Mouse (Mus musculus): Measurements from ENCODE around the gene Nlrp9b. TPM values are rescaled to one million over a fixed set of nuclear protein-coding genes. Genes with fewer than 3 reads are reported as not detected.
"Not testable (repeated sequence)": the region's sequence is repeated elsewhere in the genome, so short reads cannot be mapped to it uniquely, and the experiment has no call there.

The Nlrp9b gene
- 0.21 and 0.33 TPM in 2 replicates for polyA plus RNA-seq (2015; fragmentation: Nextera tagmentation; extraction: Ambion mirVana)

- H3K27me3 ChIP-seq (replicated peaks); H3K4me2 ChIP-seq (replicated peaks); H3K9me3 ChIP-seq; H3K27ac ChIP-seq; ATAC-seq; H3K4me3 ChIP-seq (replicated peaks); H3K9ac ChIP-seq; H3K36me3 ChIP-seq; H3K4me1 ChIP-seq (replicated peaks): not testable (repeated sequence)
- WGBS: 55% methylated on average over 8 of the region's 8 CpGs
Measured at GRCm38 (mm10) chr7:19991165-19991564, at the start of gene Nlrp9b. Gene Nlrp9b, plus strand, starts transcription at chr7:19991465.

- Histone ChIP-seq H3K27me3 (replicated peaks) (no peaks in the 10 kb centered on the region), H3K9ac (no peak overlapping the region), H3K36me3 (no peaks in the 10 kb centered on the region), H3K4me1 (replicated peaks) (0 out of 2 replicates have a peak, but pooled peaks cover 2% of the 10 kb centered on the region), H3K4me2 (replicated peaks) (no peak overlapping the region), H3K27ac (no peak overlapping the region), H3K4me3 (replicated peaks) (no peak overlapping the region), H3K9me3 (no peaks in the 10 kb centered on the region)
- ATAC-seq: no peak
- 91% methylated on average over 8 of the region's 8 CpGs for WGBS
Measured at GRCm38 (mm10) chr7:19944709-19945108, 46.6 kb upstream of the Nlrp9b start.

- Histone ChIP-seq H3K27ac (no peak overlapping the region), H3K4me1 (replicated peaks) (no peaks in the 10 kb centered on the region), H3K9ac (no peak overlapping the region), H3K27me3 (replicated peaks) (no peaks in the 10 kb centered on the region), H3K9me3 (no peaks in the 10 kb centered on the region), H3K4me3 (replicated peaks) (no peak overlapping the region), H3K4me2 (replicated peaks) (no peak overlapping the region), H3K36me3 (no peaks in the 10 kb centered on the region)
- WGBS: 91% methylated on average over 5 of the region's 5 CpGs
- no peak for ATAC-seq
Measured at GRCm38 (mm10) chr7:19945201-19945600, 46.1 kb upstream of the Nlrp9b start.

- Histone ChIP-seq H3K36me3 (no peaks in the 10 kb centered on the region), H3K4me1 (replicated peaks) (0 out of 2 replicates have a peak, but pooled peaks cover 3% of the 10 kb centered on the region), H3K9me3 (no peaks in the 10 kb centered on the region), H3K27ac (no peak overlapping the region), H3K9ac (no peak overlapping the region), H3K4me3 (replicated peaks) (no peak overlapping the region), H3K4me2 (replicated peaks) (no peak overlapping the region), H3K27me3 (replicated peaks) (no peaks in the 10 kb centered on the region)
- 63% methylated on average over 13 of the region's 13 CpGs for WGBS
- peak; percentile 64 for ATAC-seq
Measured at GRCm38 (mm10) chr7:19945821-19946515, 45.3 kb upstream of the Nlrp9b start.

DNA sequence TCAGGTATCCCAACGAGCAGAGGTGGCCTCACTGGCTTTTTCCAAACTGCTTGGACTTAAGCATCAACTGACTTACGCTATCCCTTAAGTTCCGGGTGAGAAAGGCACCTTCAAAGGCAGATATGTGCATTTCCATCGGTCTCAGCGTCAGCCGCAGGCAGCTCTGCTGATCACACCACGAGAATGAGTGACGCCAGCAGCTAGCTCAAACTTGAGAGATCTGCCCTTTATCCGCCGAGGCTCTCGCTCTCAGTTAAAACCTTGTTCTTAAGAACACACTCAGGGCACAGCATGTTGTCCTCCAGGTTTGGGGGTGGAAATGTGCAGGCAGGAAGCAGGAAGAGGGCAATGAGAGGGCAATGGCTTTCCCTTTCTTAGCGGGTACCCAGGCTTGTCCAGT, 42.3 kb upstream of the Nlrp9b start:
- no peak overlapping the region for H3K4me2 ChIP-seq (replicated peaks)
- H3K4me3 ChIP-seq (replicated peaks): no peak overlapping the region
- no peak for ATAC-seq

DNA sequence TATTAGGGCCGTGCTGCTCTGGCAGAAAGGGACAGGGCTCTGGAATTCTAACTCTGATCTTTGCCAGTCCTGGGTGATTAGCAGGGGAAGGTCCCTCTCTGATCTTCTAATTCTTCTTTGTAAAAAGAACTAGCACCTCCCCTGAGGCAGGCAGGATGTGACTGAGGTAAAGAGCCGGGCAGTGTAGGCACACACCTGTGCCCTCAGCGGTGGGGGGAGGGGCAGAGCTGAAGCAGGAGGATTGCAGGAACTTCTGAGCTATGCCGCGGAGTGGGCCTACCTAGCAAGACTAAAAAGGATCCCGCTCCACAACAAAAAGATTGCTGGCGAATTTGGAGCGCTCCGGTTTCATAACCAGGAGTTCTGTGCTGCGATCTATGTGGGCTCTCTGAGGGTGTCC, 41.3 kb upstream of the Nlrp9b start:
- H3K36me3 ChIP-seq: no peaks in the 10 kb centered on the region
- H3K27me3 ChIP-seq (replicated peaks): no peaks in the 10 kb centered on the region
- no peak overlapping the region for H3K9ac ChIP-seq
- 48% methylated on average over 10 of the region's 10 CpGs for WGBS
- H3K4me2 ChIP-seq (replicated peaks): 0 out of 2 replicates have a peak overlapping the region, but pooled peaks have one; percentile 30
- no peak overlapping the region for H3K27ac ChIP-seq
- H3K4me3 ChIP-seq (replicated peaks): no peak overlapping the region
- peaks cover 15% of the 10 kb centered on the region; the same call in 1 of the 2 replicates for H3K4me1 ChIP-seq (replicated peaks)
- H3K9me3 ChIP-seq: no peaks in the 10 kb centered on the region
- peak; percentile 32; the same call in 1 of the 2 replicates for ATAC-seq

More for the DNA sequence above, 42.3 kb upstream of the Nlrp9b start:
- no peaks in the 10 kb centered on the region for H3K9me3 ChIP-seq
- WGBS: 80% methylated on average over 12 of the region's 12 CpGs
- H3K27ac ChIP-seq: no peak overlapping the region
- no peak overlapping the region for H3K9ac ChIP-seq
- H3K36me3 ChIP-seq: no peaks in the 10 kb centered on the region
- H3K27me3 ChIP-seq (replicated peaks): no peaks in the 10 kb centered on the region
- H3K4me1 ChIP-seq (replicated peaks): peaks cover 15% of the 10 kb centered on the region; the same call in 1 of the 2 replicates

- Histone ChIP-seq H3K4me3 (replicated peaks) (no peak within 1 kb of the TSS), H3K27me3 (replicated peaks) (no peaks in the 10 kb centered on the region), H3K36me3 (no peaks in the 10 kb centered on the region), H3K4me2 (replicated peaks) (peak within 1 kb of the TSS; percentile 30; the same call in 1 of the 2 replicates), H3K4me1 (replicated peaks) (peaks cover 15% of the 10 kb centered on the region; the same call in 1 of the 2 replicates), H3K9ac (no peak within 1 kb of the TSS), H3K9me3 (no peaks in the 10 kb centered on the region), H3K27ac (no peak within 1 kb of the TSS)
- peak; percentile 69 for ATAC-seq
- WGBS: 35% methylated on average over 9 of the region's 9 CpGs
Measured at GRCm38 (mm10) chr7:19950589-19950988, 40.7 kb upstream of the Nlrp9b start, which contains the start of gene Igsf23. Gene Igsf23, minus strand, starts transcription at chr7:19950756.

DNA sequence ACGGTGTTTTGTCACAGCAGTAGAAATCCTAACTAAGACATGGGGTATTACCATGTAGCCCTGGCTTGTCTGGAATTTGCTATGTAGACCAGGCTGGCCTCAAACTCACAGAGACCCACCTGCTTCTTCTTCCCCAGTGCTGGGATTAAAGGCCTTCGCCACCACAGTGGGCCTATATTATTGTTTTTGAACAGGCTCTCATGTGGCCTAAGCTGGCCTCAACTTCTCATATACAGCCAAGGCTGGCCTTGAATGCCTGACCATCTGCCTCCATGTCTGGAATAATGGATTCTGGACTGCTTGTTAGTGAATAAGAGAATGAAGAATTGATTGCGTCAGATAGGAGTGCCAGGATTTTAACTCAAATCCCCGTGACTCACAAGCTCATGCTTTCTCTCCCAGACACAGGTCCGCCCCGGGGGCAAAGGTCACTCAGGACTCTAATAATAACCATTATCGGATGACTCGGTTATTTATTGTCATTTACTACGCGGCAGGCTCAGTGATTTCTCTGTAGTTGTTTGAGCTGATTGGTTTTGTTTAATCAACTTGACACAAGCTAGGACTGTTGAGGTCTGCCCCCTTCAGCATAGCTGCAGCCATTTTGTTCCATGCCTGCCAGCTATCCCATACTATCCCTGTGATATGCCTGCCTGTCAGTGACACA, 38.8 kb upstream of the Nlrp9b start:
- no peaks in the 10 kb centered on the region for H3K9me3 ChIP-seq
- H3K27me3 ChIP-seq (replicated peaks): no peaks in the 10 kb centered on the region
- peak; percentile 70 for ATAC-seq
- H3K4me3 ChIP-seq (replicated peaks): no peak overlapping the region
- WGBS: 52% methylated on average over 10 of the region's 10 CpGs
- no peak overlapping the region for H3K4me2 ChIP-seq (replicated peaks)
- H3K36me3 ChIP-seq: no peaks in the 10 kb centered on the region
- peaks cover 15% of the 10 kb centered on the region; the same call in 1 of the 2 replicates for H3K4me1 ChIP-seq (replicated peaks)
- 0 out of 2 replicates have a peak overlapping the region, but pooled peaks have one; percentile 22 for H3K27ac ChIP-seq
- H3K9ac ChIP-seq: no peak overlapping the region

GRCm38 (mm10) chr7:19953054-19953453, 38.2 kb upstream of the Nlrp9b start:
- Histone ChIP-seq H3K4me3 (replicated peaks) (no peak overlapping the region), H3K9ac (no peak overlapping the region), H3K9me3 (no peaks in the 10 kb centered on the region), H3K36me3 (no peaks in the 10 kb centered on the region), H3K27me3 (replicated peaks) (no peaks in the 10 kb centered on the region), H3K4me1 (replicated peaks) (peaks cover 15% of the 10 kb centered on the region; the same call in 1 of the 2 replicates), H3K4me2 (replicated peaks) (no peak overlapping the region), H3K27ac (no peak overlapping the region)
- 36% methylated on average over 9 of the region's 9 CpGs for WGBS
- peak; percentile 18; the same call in 1 of the 2 replicates for ATAC-seq

GRCm38 (mm10) chr7:19955861-19956260, 35.4 kb upstream of the Nlrp9b start:
- no peak for ATAC-seq
- WGBS: 61% methylated on average over 4 of the region's 4 CpGs
- Histone ChIP-seq H3K4me2 (replicated peaks) (no peak overlapping the region), H3K4me3 (replicated peaks) (no peak overlapping the region), H3K36me3 (no peaks in the 10 kb centered on the region), H3K27me3 (replicated peaks) (no peaks in the 10 kb centered on the region), H3K9me3 (no peaks in the 10 kb centered on the region), H3K4me1 (replicated peaks) (peaks cover 11% of the 10 kb centered on the region; the same call in 1 of the 2 replicates), H3K27ac (no peak overlapping the region), H3K9ac (no peak overlapping the region)

- H3K4me1 ChIP-seq (replicated peaks): peaks cover 11% of the 10 kb centered on the region; the same call in 1 of the 2 replicates
- no peaks in the 10 kb centered on the region for H3K36me3 ChIP-seq
- no peak overlapping the region for H3K9ac ChIP-seq
- no peak overlapping the region for H3K27ac ChIP-seq
- 2% methylated on average over 7 of the region's 7 CpGs for WGBS
- H3K27me3 ChIP-seq (replicated peaks): no peaks in the 10 kb centered on the region
- H3K9me3 ChIP-seq: no peaks in the 10 kb centered on the region
- no peak overlapping the region for H3K4me2 ChIP-seq (replicated peaks)
- no peak for ATAC-seq
- H3K4me3 ChIP-seq (replicated peaks): no peak overlapping the region
Measured at GRCm38 (mm10) chr7:19956341-19956781, 34.9 kb upstream of the Nlrp9b start.

- Histone ChIP-seq H3K9ac (no peak overlapping the region), H3K4me2 (replicated peaks) (no peak overlapping the region), H3K4me1 (replicated peaks) (no peaks in the 10 kb centered on the region), H3K4me3 (replicated peaks) (no peak overlapping the region), H3K27ac (no peak overlapping the region), H3K9me3 (no peaks in the 10 kb centered on the region), H3K36me3 (no peaks in the 10 kb centered on the region), H3K27me3 (replicated peaks) (no peaks in the 10 kb centered on the region)
- ATAC-seq: peak; percentile 58
- 75% methylated on average over 1 of the region's 1 CpGs for WGBS
Measured at GRCm38 (mm10) chr7:19962423-19962822, 28.8 kb upstream of the Nlrp9b start.
